Mouse (Mus musculus): Measurements from ENCODE around the gene Siglece. TPM values are rescaled to one million over a fixed set of nuclear protein-coding genes. Genes with fewer than 3 reads are reported as not detected.

Siglece gene
- total RNA-seq, 2 experiments from 2014 or later = 0.26 to 1.0 TPM

GRCm38 (mm10) chr7:43613816-43614551 is 46.0 kb downstream of the Siglece start:
- no peak for DNase-seq
- no peak overlapping the region for H3K4me3 ChIP-seq
- no peak for TF ChIP-seq CTCF (IDR thresholded peaks at IDR 0.05)
- intact Hi-C loops (cut with DNase I) = no loop called here
- H3K27ac ChIP-seq = no peak overlapping the region

- intact Hi-C loops (cut with DNase I) = no loop called here
- Histone ChIP-seq H3K27ac (no peak overlapping the region), H3K4me3 (no peak overlapping the region)
- DNase-seq = no peak
- TF ChIP-seq CTCF (IDR thresholded peaks at IDR 0.05) = no peak
Observed at GRCm38 (mm10) chr7:43608316-43608824, 51.6 kb downstream of the Siglece start.

- Histone ChIP-seq H3K4me3 (no peak overlapping the region), H3K27ac (no peak overlapping the region)
- DNase-seq = no peak
- TF ChIP-seq CTCF (IDR thresholded peaks at IDR 0.05) = no peak
- intact Hi-C loops (cut with DNase I) = no loop called here
Observed at GRCm38 (mm10) chr7:43607743-43608287, 52.1 kb downstream of the Siglece start.

GRCm38 (mm10) chr7:43606896-43607742 is 52.8 kb downstream of the Siglece start, which contains the start of gene Zfp819:
Gene Zfp819 (plus strand): TSS chr7:43607169.
- DNase-seq = peak; percentile 47
- no peak for TF ChIP-seq CTCF (IDR thresholded peaks at IDR 0.05)
- H3K4me3 ChIP-seq = peak within 1 kb of the TSS; percentile 65
- intact Hi-C loops (cut with DNase I) = no loop called here
- H3K27ac ChIP-seq = no peak within 1 kb of the TSS

GRCm38 (mm10) chr7:43601884-43602283 is 58.1 kb downstream of the Siglece start:
- intact Hi-C loops (cut with DNase I) = no loop called here
- no peak overlapping the region for H3K4me3 ChIP-seq
- no peak for TF ChIP-seq CTCF (IDR thresholded peaks at IDR 0.05)
- no peak for DNase-seq
- no peak overlapping the region for H3K27ac ChIP-seq

Other genes with a start within 250 kb of the Siglece start
- gene Lim2, start 232.5 kb downstream of the Siglece start, total RNA-seq (2021) = not detected
- not detected for gene Nkg7, start 223.1 kb downstream of the Siglece start, total RNA-seq (2021)
- gene Cldnd2, start 219.4 kb downstream of the Siglece start, total RNA-seq (2021) = not detected
- gene Etfb, start 216.1 kb downstream of the Siglece start, total RNA-seq (2021) = 100 to 1,000 TPM; 221 to 447 TPM
- 1 to 10 TPM in 1 of 2 experiments, under 1 TPM in 1; 0.45 to 1.2 TPM for gene Gm45233, start 216.0 kb downstream of the Siglece start, total RNA-seq (2021)
- gene Vsig10l, start 197.0 kb downstream of the Siglece start, total RNA-seq (2021) = 1 to 10 TPM; 1.7 to 2.3 TPM
- under 1 TPM; 0.20 to 0.28 TPM for gene Iglon5, start 170.1 kb downstream of the Siglece start, total RNA-seq (2021)
- gene 4931406B18Rik, start 154.2 kb downstream of the Siglece start, total RNA-seq (2021) = not detected
- 1 to 10 TPM; 1.4 TPM for gene Cd33, start 115.7 kb downstream of the Siglece start, total RNA-seq (2021)
- under 1 TPM; 0.36 to 0.43 TPM for gene Zfp658, start 97.9 kb downstream of the Siglece start, total RNA-seq (2021)
- gene Zfp719, start 80.6 kb downstream of the Siglece start, total RNA-seq (2021) = 1 to 10 TPM; 3.1 to 4.9 TPM
- not detected for gene Zfp819, start 53.0 kb downstream of the Siglece start, total RNA-seq (2021)
- not detected for gene Ceacam18, start 25.5 kb downstream of the Siglece start, total RNA-seq (2021)
- 1 to 10 TPM; 1.8 to 2.9 TPM for gene Ctu1, start 11.9 kb upstream of the Siglece start, total RNA-seq (2021)
- gene Klk14, start 30.3 kb upstream of the Siglece start, total RNA-seq (2021) = not detected
- under 1 TPM in 1 of 2 experiments, not detected in 1; 0.22 TPM for gene Klk13, start 52.4 kb upstream of the Siglece start, total RNA-seq (2021)
- not detected for gene Klk12, start 108.7 kb upstream of the Siglece start, total RNA-seq (2021)
- under 1 TPM in 1 of 2 experiments, not detected in 1; 0.41 TPM for gene Klk11, start 114.4 kb upstream of the Siglece start, total RNA-seq (2021)
- 1 to 10 TPM in 1 of 2 experiments, under 1 TPM in 1; 0.69 to 1.4 TPM for gene Klk10, start 120.9 kb upstream of the Siglece start, total RNA-seq (2021)
- not detected for gene Klk9, start 131.7 kb upstream of the Siglece start, total RNA-seq (2021)
- gene Klk8, start 137.4 kb upstream of the Siglece start, total RNA-seq (2021) = 1 to 10 TPM; 1.7 to 2.5 TPM
- not detected for gene Klk7, start 151.1 kb upstream of the Siglece start, total RNA-seq (2021)
- not detected for gene Klk6, start 164.3 kb upstream of the Siglece start, total RNA-seq (2021)
- gene Klk5, start 181.8 kb upstream of the Siglece start, total RNA-seq (2021) = not detected
- gene Klk4, start 221.0 kb upstream of the Siglece start, total RNA-seq (2021) = not detected